ENCODE assay signal across 8 mouse cellular contexts in genomic region chr15:13173840-13174617, GRCm38 (mm10). TPM values are rescaled to one million over a fixed set of nuclear protein-coding genes. Genes with fewer than 3 reads are reported as not detected.
DNase-seq lines count a peak whose midpoint lies in the region; ATAC-seq and TF ChIP-seq lines count a peak whose summit lies in the region.

No protein-coding gene starts in this region.

- peak; percentile 16 for ATAC-seq in forebrain, embryonic 14.5 days
- ATAC-seq in liver, embryonic 15.5 days (ENCODE audit: insufficient read depth) = no peak

- no peaks in the 10 kb centered on the region for H3K9me3 ChIP-seq in E14TG2a.4 (ENCODE audit: low read length)
- no peaks in the 10 kb centered on the region for H3K9me3 ChIP-seq in forebrain, embryonic 14.5 days (replicated peaks; ENCODE audit: control insufficient read depth, low read length)
- H3K9me3 ChIP-seq in liver, embryonic 15.5 days (replicated peaks) = no peaks in the 10 kb centered on the region

- no peak overlapping the region for H3K27ac ChIP-seq in heart, adult 2 months
- 0 out of 2 replicates have a peak overlapping the region, but pooled peaks have one; percentile 75 for H3K27ac ChIP-seq in forebrain, embryonic 14.5 days (ENCODE audit: low read depth, low read length)
- no peak overlapping the region for H3K27ac ChIP-seq in liver, embryonic 15.5 days (replicated peaks)

- no peak overlapping the region for H3K9ac ChIP-seq in heart, adult 2 months (ENCODE audit: low read depth, low read length)
- H3K9ac ChIP-seq in forebrain, embryonic 14.5 days (ENCODE audit: low read length) = peak overlapping the region; percentile 72
- no peak overlapping the region for H3K9ac ChIP-seq in liver, embryonic 15.5 days

- DNase-seq in heart, adult 2 months = no peak
- no peak for DNase-seq in heart, postnatal 10 days
- DNase-seq in forebrain, embryonic 14.5 days (ENCODE audit: low spot score) = peak; percentile 41
- no peak for DNase-seq in ovary, postnatal 14 days (ENCODE audit: low spot score)
- DNase-seq in gastrocnemius, postnatal 10 days = no peak
- no peak for DNase-seq in left cerebral cortex, adult 8-10 months (ENCODE audit: low spot score in 2 of 2)

- peak overlapping the region; percentile 38 for H3K4me3 ChIP-seq in heart, adult 2 months
- peak overlapping the region; percentile 84 for H3K4me3 ChIP-seq in E14TG2a.4 (replicated peaks; ENCODE audit: low read length)
- peak overlapping the region; percentile 60 for H3K4me3 ChIP-seq in forebrain, embryonic 14.5 days (ENCODE audit: low read depth, low read length)
- no peak overlapping the region for H3K4me3 ChIP-seq in liver, embryonic 15.5 days (replicated peaks)

- no peaks in the 10 kb centered on the region for H3K79me2 ChIP-seq in heart, adult 2 months (replicated peaks; ENCODE audit: control insufficient read depth, insufficient read depth, low read length)

- no peak for TF ChIP-seq CTCF in heart, adult 2 months (IDR thresholded peaks at IDR 0.05)
- no peak for TF ChIP-seq CTCF in E14TG2a.4 (conservative IDR thresholded peaks at IDR 0.05; ENCODE audit: low read length)

- no peaks in the 10 kb centered on the region; the same call in 1 of the 2 replicates for H3K4me1 ChIP-seq in heart, adult 2 months (ENCODE audit: control insufficient read depth, insufficient read depth, low read length)
- H3K4me1 ChIP-seq in E14TG2a.4 (replicated peaks; ENCODE audit: low read depth, low read length) = peaks cover 21% of the 10 kb centered on the region
- H3K4me1 ChIP-seq in forebrain, embryonic 14.5 days (ENCODE audit: control insufficient read depth, insufficient read depth, low read length) = peaks cover 14% of the 10 kb centered on the region
- H3K4me1 ChIP-seq in liver, embryonic 15.5 days (replicated peaks) = no peaks in the 10 kb centered on the region

- peaks cover 3% of the 10 kb centered on the region; the same call in 1 of the 2 replicates for H3K27me3 ChIP-seq in heart, adult 2 months (ENCODE audit: control insufficient read depth, insufficient read depth, low read length)
- peaks cover 74% of the 10 kb centered on the region for H3K27me3 ChIP-seq in E14TG2a.4 (ENCODE audit: insufficient read depth, low read length)
- H3K27me3 ChIP-seq in forebrain, embryonic 14.5 days (replicated peaks; ENCODE audit: control insufficient read depth, insufficient read depth, low read length) = no peaks in the 10 kb centered on the region
- H3K27me3 ChIP-seq in liver, embryonic 15.5 days = peaks cover 54% of the 10 kb centered on the region

- no peak for TF ChIP-seq EP300 in heart, adult 2 months (IDR thresholded peaks at IDR 0.05; ENCODE audit: insufficient read depth, low read depth, low read length)

- WGBS in heart, adult 2 months = 2% methylated on average over 27 of the region's 27 CpGs
- WGBS in forebrain, embryonic 14.5 days = under 1% methylated on average over 27 of the region's 27 CpGs
- 3% methylated on average over 27 of the region's 27 CpGs for WGBS in liver, embryonic 15.5 days (ENCODE audit: insufficient replicate concordance)

- peak overlapping the region; percentile 89 for H3K4me2 ChIP-seq in forebrain, embryonic 14.5 days (ENCODE audit: low read length)
- H3K4me2 ChIP-seq in liver, embryonic 15.5 days = peak overlapping the region; percentile 53

- intact Hi-C loops in heart, adult 2 months (cut with DNase I) = no loop called here
- intact Hi-C loops in heart, postnatal 10 days (cut with DNase I) = loop anchor here (5.0 kb wide), 1 partner anchor 113 kb away; no protein-coding TSS in a partner anchor

- H3K36me3 ChIP-seq in heart, adult 2 months (ENCODE audit: control insufficient read depth, insufficient read depth, low read length) = no peaks in the 10 kb centered on the region
- H3K36me3 ChIP-seq in E14TG2a.4 (ENCODE audit: insufficient read depth, low read length) = no peaks in the 10 kb centered on the region
- H3K36me3 ChIP-seq in forebrain, embryonic 14.5 days (ENCODE audit: control insufficient read depth, insufficient read depth, low read length) = no peaks in the 10 kb centered on the region
- H3K36me3 ChIP-seq in liver, embryonic 15.5 days (replicated peaks) = no peaks in the 10 kb centered on the region

- no peak for TF ChIP-seq POLR2A in heart, adult 2 months (IDR thresholded peaks at IDR 0.05; ENCODE audit: insufficient read depth, low read depth, low read length)

RNA-seq across cellular contexts. Expression of gene Cdh6, which starts 0.6 kb away (rescaled TPM):
- total RNA-seq in heart, adult 2 months (2021) = under 1 TPM; 0.70 to 0.78 TPM
- 0.16 and 0.18 TPM in 2 replicates for polyA plus RNA-seq in heart, adult 2 months (2012; rRNA removed)
- 1 to 10 TPM; 1.4 to 1.5 TPM for total RNA-seq in heart, postnatal 10 days (2021)
- polyA plus RNA-seq in forebrain, embryonic 14.5 days (2014; fragmentation: Nextera tagmentation; extraction: Ambion mirVana) = 4.5 and 6.9 TPM in 2 replicates
- 0.07 and 0.15 TPM in 2 replicates for polyA plus RNA-seq in liver, embryonic 15.5 days (2015; fragmentation: Nextera tagmentation; extraction: Ambion mirVana)
- total RNA-seq in gastrocnemius, postnatal 10 days (2021) = 1 to 10 TPM; 1.5 to 2.0 TPM
- 10 to 100 TPM; 17.0 to 21.4 (median 19.0) TPM for total RNA-seq in left cerebral cortex, adult 8-10 months (2022)

Comparison
In these comparisons a context has a peak if more than half of its experiments do, and no peak if none do; other contexts are left out.
1. RNA of gene Cdh6, which starts 0.6 kb away (total RNA-seq): 17.0 to 21.4 TPM in left cerebral cortex, adult 8-10 months; 1.5 to 2.0 TPM in gastrocnemius, postnatal 10 days, 1.4 to 1.5 TPM in heart, postnatal 10 days and 0.70 to 0.78 TPM in heart, adult 2 months; every median in the first group is over 4 times any median in the second.